Mouse (Mus musculus) lung, adult 18-20 months (tissue): ENCODE results near the gene Ttc7b.

ENCODE experiments used
- DNase-seq, 2 experiments: peaks; one replicate each; pipeline ENCODE4 v3.0.0; 2022; ENCODE audit warnings: mixed read lengths in 2 of 2

Gene Ttc7b

DNA sequence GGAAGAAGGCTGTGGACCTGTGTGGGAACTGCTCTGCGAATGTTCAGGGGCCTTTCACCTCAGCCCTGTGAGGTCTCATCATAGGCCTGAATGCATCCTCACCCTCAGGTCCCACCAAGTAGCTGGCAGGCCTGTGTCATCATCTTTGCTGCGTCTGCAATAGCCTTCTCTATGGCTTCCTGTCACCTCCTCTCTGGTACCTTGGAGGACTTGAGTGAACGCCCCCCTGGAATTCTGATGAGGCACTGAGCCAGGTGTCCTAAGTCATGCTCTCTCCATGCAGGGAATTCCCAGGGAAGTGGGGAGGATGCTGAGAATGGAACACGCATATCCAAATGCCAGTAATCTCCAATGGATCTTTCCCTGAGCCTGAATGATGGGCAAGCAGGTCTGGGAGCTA is 255.7 kb downstream of the Ttc7b start:
- no peak for DNase-seq

GRCm38 (mm10) chr12:100262846-100263245 is 257.8 kb downstream of the Ttc7b start:
- no peak for DNase-seq

- no peak for DNase-seq
Observed at GRCm38 (mm10) chr12:100261761-100262160, 258.9 kb downstream of the Ttc7b start.

DNA sequence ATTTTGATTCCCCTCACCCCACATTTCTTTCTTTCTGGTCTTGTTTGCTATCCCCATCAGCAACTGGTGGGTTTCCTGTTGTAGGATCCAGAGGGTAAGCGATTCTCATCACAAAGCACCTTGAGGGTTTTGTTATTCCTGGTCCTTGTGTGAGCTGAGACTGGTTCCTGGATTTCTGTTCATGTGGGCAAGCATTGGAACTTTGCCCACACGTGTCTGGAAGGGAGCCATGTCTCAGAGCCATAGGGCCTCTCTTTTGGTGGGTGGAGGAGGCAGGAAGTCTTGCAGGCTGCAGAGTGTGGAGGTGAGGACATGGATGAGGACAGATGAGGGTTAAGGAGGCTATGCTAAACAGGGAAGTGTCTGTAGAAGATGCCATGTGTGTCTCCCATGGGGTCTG is 260.5 kb downstream of the Ttc7b start:
- no peak for DNase-seq

- DNase-seq = no peak
Observed at GRCm38 (mm10) chr12:100257779-100258178, 262.8 kb downstream of the Ttc7b start.

GRCm38 (mm10) chr12:100255441-100255949 is 265.1 kb downstream of the Ttc7b start:
- no peak for DNase-seq

DNA sequence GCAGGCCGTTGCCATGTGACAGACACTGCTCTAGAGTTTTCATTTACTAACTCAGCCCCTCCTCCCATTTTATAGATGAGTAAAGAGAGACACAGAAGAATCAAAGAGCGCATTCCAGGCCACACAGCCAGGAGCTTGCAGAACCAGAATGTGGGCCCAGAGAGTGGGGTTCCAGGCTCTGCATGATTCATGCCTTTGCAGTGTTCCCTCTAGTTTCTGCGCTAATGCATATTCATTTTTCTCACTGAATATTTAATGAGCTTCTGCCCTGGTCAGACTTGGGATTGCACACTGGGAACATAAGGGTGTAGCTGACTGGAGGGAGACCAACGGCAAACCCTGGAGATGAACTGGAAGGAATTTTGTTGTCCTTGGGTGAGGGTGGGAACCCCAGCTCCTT is 266.2 kb downstream of the Ttc7b start:
- DNase-seq = no peak
